Mouse (Mus musculus) heart, postnatal 10 days (tissue): ENCODE measurements around the gene Spred1. TPM values are rescaled to one million over a fixed set of nuclear protein-coding genes. Genes with fewer than 3 reads are reported as not detected.

Source experiments
- DNase-seq, 2 experiments: peaks; one replicate each; pipeline ENCODE4 v3.0.0; 2021
- intact Hi-C: fragments of 180-260 bp; cut with DNase I; formaldehyde crosslinking; loops from one replicate; pipeline ENCODE4 v1.15.1; 2025
- total RNA-seq, 2 experiments: library from RNA; stranded (reverse); gene quantifications; 2 replicates each; pipeline ENCODE4 v1.2.3; 2021

Gene Spred1
- 10 to 100 TPM; 23.7 to 30.8 TPM for total RNA-seq

GRCm38 (mm10) chr2:117121212-117121983 is at the start of gene Spred1:
Spred1 (plus strand) TSS chr2:117121374.
- DNase-seq = peak; percentile 48
- intact Hi-C loops = loop anchor here (2.0 to 5.0 kb wide), 5 partner anchors 103 to 221 kb away; no protein-coding TSS in a partner anchor

- intact Hi-C loops = no loop called here
- no peak for DNase-seq
These were observed 49.6 kb upstream of the Spred1 start for GRCm38 (mm10) chr2:117071596-117071995.

- intact Hi-C loops = no loop called here
- no peak for DNase-seq
These were observed 42.5 kb upstream of the Spred1 start for GRCm38 (mm10) chr2:117078711-117079110.

- intact Hi-C loops = no loop called here
- no peak for DNase-seq
These were observed 41.6 kb upstream of the Spred1 start for GRCm38 (mm10) chr2:117079621-117080020.

GRCm38 (mm10) chr2:117086002-117086765 is 35.0 kb upstream of the Spred1 start:
- intact Hi-C loops = loop anchor here (5.0 kb wide), 1 partner anchor 59 kb away; no protein-coding TSS in a partner anchor
- DNase-seq = no peak

- DNase-seq = no peak
- intact Hi-C loops = loop anchor here (5.0 kb wide), 1 partner anchor 60 kb away; no protein-coding TSS in a partner anchor
These were observed 34.3 kb upstream of the Spred1 start for GRCm38 (mm10) chr2:117086766-117087457.

GRCm38 (mm10) chr2:117087458-117087820 is 33.7 kb upstream of the Spred1 start:
- no peak for DNase-seq
- intact Hi-C loops = loop anchor here (5.0 kb wide), 1 partner anchor 60 kb away; no protein-coding TSS in a partner anchor

GRCm38 (mm10) chr2:117089482-117089881 is 31.7 kb upstream of the Spred1 start:
- intact Hi-C loops = loop anchor here (5.0 kb wide), 1 partner anchor 62 kb away; no protein-coding TSS in a partner anchor
- DNase-seq = no peak

GRCm38 (mm10) chr2:117090061-117090460 is 31.1 kb upstream of the Spred1 start:
- no peak for DNase-seq
- intact Hi-C loops = no loop called here

- intact Hi-C loops = no loop called here
- no peak for DNase-seq
These were observed 28.2 kb upstream of the Spred1 start for GRCm38 (mm10) chr2:117092946-117093401.

- intact Hi-C loops = no loop called here
- DNase-seq = no peak
These were observed 25.7 kb upstream of the Spred1 start for GRCm38 (mm10) chr2:117095491-117095890.

- intact Hi-C loops = no loop called here
- no peak for DNase-seq
These were observed 23.9 kb upstream of the Spred1 start for GRCm38 (mm10) chr2:117097305-117097704.

GRCm38 (mm10) chr2:117099316-117099715 is 21.9 kb upstream of the Spred1 start:
- intact Hi-C loops = no loop called here
- DNase-seq = no peak

GRCm38 (mm10) chr2:117103461-117103860 is 17.7 kb upstream of the Spred1 start:
- intact Hi-C loops = no loop called here
- DNase-seq = no peak

- intact Hi-C loops = no loop called here
- DNase-seq = no peak
These were observed 15.8 kb upstream of the Spred1 start for GRCm38 (mm10) chr2:117105407-117105806.

GRCm38 (mm10) chr2:117108059-117108458 is 13.1 kb upstream of the Spred1 start:
- intact Hi-C loops = no loop called here

GRCm38 (mm10) chr2:117109296-117109695 is 11.9 kb upstream of the Spred1 start:
- intact Hi-C loops = no loop called here
- DNase-seq = peak; percentile 39 to 50

More at GRCm38 (mm10) chr2:117108059-117108458, 13.1 kb upstream of the Spred1 start:
- no peak for DNase-seq

- no peak for DNase-seq
- intact Hi-C loops = no loop called here
These were observed 10.8 kb upstream of the Spred1 start for GRCm38 (mm10) chr2:117110355-117110866.

GRCm38 (mm10) chr2:117113262-117113661 is 7.9 kb upstream of the Spred1 start:
- intact Hi-C loops = no loop called here
- no peak for DNase-seq

GRCm38 (mm10) chr2:117113762-117114161 is 7.4 kb upstream of the Spred1 start:
- intact Hi-C loops = no loop called here
- no peak for DNase-seq

GRCm38 (mm10) chr2:117118516-117118915 is 2.7 kb upstream of the Spred1 start:
- intact Hi-C loops = no loop called here
- DNase-seq = no peak
